Mouse (Mus musculus) G1E (cell line): Measurements from ENCODE around the gene Rps15a.

Source experiments
- CTCF ChIP-seq: IDR thresholded peaks from 2 replicates; pipeline ENCODE4 v1.5.1; 2012; ENCODE audit warnings: low read depth, low read length, inconsistent platforms, mixed read lengths
- GATA1 ChIP-seq: IDR thresholded peaks from 2 replicates; pipeline ENCODE4 v1.6.1; 2012; ENCODE audit warnings: borderline replicate concordance, low read length, inconsistent platforms, mixed read lengths
- POLR2AphosphoS5 ChIP-seq: IDR thresholded peaks from 2 replicates; pipeline ENCODE4 v1.6.1; 2012; ENCODE audit warnings: low read depth, low read length, inconsistent platforms; ENCODE audit not compliant: insufficient replicate concordance
- TAL1 ChIP-seq: conservative IDR thresholded peaks from 2 replicates; pipeline ENCODE4 v1.6.1; 2012; ENCODE audit warnings: low read depth, low read length, inconsistent platforms, mixed read lengths

GRCm38 (mm10) chr7:118126219-118126875 is 10.4 kb upstream of the Rps15a start:
- no peak for TF ChIP-seq CTCF
- TF ChIP-seq TAL1: no peak
- TF ChIP-seq POLR2AphosphoS5: no peak
- TF ChIP-seq GATA1: no peak
